Mouse (Mus musculus): ENCODE results near the gene Gpr137.

DNA sequence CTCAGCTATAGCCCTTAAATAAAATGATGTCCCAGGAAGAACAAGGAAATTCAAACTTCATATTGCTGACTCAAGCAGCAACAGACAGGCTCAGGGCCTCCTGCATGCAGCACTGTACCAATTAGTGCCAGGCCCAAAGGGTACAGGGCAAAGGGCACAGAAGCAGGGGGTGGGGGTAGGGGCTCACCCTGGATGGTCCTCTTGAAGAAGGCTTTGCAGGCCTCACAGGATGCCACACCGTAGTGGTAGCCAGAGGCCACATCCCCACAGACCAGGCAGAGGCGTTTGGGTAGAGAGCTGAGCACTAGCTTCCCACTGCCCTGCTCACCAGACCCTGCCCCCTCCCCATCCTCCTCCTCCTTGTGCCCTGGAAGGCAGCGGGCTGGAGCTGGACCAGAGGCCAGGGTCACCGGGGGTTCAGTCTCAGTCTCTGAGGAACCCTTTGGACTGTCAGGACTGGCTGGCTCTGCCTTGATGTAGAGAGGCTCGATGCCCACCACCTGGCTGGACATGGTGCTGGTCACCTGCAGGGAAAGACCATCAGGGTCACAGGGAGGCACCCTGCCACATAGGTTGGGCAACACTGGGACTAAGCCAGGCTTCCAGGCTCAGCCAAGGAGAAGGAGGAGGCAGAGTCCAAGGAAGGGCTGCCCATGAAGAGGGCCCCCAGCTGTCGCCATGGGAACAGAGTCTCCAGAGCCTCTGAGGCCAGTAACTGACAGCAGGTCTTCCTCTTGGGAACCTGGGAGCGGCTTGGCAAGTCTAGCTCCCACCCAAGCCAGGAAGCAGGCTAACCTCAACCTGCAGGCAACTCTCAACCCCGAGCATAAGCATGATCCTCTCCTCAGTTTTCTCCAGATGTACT lies 22.2 kb downstream of the Gpr137 start:
- TF ChIP-seq POLR2A (IDR thresholded peaks at IDR 0.05; ENCODE audit: insufficient read depth, low read depth, low read length) (no peak), CTCF (IDR thresholded peaks at IDR 0.05; ENCODE audit: insufficient read depth, low read depth, low read length) (no peak)

Measured in olfactory bulb, adult 2 months (tissue).